Mouse (Mus musculus): ENCODE measurements around the gene Pde1c.

DNA sequence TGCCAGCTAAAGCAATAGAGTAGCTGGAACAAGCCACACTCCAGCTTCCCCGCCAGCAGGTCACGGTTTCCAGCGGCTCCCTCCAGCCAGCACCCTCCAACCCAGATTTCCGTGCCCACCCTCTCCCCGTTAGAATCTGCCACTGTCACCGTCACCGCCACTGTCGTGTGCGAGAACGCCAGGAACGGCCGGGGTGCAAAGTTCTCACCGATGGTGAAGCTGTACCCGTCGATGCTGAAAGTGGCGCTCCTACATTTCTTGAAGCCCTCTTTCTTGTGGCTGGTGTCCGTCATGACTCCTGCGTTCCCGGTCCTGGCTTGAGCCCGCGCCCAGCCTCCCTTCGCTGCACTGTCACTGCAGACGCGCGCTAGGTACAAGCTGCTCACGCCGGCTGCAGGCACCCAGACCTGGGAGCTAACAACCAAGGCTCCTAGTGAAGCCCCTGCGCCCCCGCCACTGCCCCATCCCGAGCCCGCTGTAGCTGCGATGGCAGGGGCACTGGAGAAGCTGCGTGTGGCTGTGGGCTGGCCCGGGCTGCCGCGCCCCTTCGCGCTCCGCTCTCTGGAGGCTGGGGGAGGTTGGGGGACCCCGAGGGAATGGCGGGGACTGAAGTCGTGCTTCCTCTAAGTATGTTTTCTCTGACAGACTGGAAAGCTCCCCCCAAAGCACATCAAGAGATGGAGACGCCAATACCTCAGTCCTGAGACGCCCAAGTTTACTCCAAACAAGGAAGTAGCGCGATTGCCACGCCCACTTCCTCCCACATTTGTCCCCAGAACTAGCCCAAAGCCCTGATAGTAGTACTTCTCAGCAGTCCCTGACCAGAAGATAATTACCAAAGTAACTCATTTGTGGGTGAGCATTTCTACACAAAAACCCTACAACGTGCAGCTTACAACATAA, at the start of gene Pde1c:
- no peak for TF ChIP-seq CTCF (IDR thresholded peaks at IDR 0.05; ENCODE audit: borderline replicate concordance, extremely low read depth, insufficient read depth, insufficient read length)
- no peak for TF ChIP-seq POLR2A (IDR thresholded peaks at IDR 0.05; ENCODE audit: borderline replicate concordance, extremely low read depth, insufficient read depth, insufficient read length, poor library complexity, severe bottlenecking)

Data from brain, embryonic 14.5 days (tissue).